Mouse (Mus musculus) testis, adult 2 months (tissue): Measurements from ENCODE around the gene Smtnl2.

ENCODE experiments used
- CTCF ChIP-seq: fragments of 200-500 bp; IDR thresholded peaks from 2 replicates; pipeline ENCODE4 v1.5.1; 2012; ENCODE audit warnings: low read depth, mild to moderate bottlenecking, inconsistent platforms, low read length, moderate library complexity; ENCODE audit not compliant: control insufficient read depth, insufficient read depth, insufficient replicate concordance
- POLR2A ChIP-seq: fragments of 200-500 bp; IDR thresholded peaks from 2 replicates; pipeline ENCODE4 v1.6.1; 2012; ENCODE audit warnings: low read depth, mild to moderate bottlenecking, inconsistent platforms, low read length, moderate library complexity; ENCODE audit not compliant: control insufficient read depth

DNA sequence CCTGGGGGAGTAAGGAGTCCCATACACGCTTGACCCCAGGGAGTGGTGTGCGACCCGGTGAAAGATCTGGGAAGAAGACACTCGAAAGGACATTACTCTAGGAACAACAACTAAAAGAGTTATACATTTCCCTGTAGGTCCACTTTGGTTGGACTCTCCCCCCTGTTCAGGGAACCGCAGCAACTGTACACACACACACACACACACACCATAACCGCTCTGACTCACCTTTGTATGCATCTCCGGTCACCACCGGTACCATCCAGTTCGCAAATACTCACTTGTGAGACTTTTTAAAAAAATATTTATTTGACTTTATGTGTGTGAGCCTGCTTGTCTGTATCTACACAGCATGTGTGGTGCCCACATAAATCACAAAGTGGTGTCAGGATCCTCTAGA is 432 bp upstream of the Smtnl2 start:
- TF ChIP-seq CTCF (no peak), POLR2A (no peak)
